Mouse (Mus musculus): ENCODE measurements around the gene Ralgapa2.

The Ralgapa2 gene

DNA sequence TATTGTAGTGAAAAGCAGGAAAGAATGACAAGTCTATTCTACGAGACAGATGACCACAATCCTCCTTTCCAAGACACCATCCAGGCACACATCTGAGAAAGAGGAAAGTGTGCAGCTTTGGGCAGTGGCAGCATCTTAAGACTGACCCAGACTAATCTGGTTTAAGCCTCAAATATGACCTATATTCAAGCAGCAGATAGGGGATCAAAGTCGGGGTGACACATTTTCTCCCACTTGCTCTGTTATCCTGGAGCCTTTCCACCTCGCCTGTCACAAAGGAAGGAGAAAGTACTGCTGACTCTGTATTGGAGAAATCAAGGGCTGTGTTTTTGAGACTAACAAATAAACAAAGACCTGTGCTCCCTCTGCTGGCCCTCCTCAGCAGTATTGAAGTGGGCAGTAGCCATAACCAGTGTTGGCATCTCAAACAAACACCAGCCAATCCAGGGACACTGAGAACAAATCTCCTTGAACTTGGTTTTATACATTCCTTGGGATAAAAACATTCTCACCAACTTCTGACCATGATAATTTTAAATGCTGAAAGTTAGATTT lies 255.7 kb downstream of the Ralgapa2 start:
- peak; percentile 33 for DNase-seq

DNA sequence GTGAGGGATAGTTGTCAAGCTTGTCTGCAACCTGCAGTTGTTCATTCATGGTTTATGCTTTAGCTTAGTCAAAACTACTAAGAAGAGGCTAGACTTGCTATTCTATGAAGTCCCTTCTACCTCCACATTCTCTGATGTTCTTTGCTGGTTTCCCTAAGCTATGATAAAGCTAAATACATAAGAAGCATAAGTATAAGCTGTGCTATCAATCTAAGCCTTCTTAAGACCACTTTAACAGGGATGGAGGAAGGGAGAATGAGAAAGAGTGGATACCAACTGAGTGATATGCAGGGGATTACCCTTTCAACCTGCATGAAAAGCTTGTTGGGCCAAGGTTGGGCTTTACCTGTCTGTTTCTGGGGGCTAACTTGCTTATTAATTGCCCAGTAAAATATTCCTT lies 256.5 kb downstream of the Ralgapa2 start:
- DNase-seq = no peak

DNA sequence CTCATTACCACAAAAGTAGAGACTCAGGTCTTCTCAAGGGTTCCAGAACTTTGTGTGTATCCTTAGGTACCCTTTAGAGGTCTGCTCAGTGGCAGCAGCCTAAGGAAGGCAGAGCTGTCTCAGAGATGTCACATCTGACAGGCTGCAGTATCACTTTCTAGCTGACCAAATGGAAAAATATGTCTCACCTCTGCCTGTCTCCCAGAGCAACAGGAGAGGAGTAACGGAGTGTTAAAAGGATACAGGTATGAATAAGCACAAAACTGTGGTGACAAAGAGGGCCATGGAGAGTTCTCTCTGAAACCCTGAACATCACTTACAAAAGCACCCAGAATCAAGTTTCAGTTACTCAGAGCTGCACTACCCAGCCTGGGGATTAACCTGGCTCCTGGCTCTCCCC lies 257.8 kb downstream of the Ralgapa2 start:
- DNase-seq = no peak

DNA sequence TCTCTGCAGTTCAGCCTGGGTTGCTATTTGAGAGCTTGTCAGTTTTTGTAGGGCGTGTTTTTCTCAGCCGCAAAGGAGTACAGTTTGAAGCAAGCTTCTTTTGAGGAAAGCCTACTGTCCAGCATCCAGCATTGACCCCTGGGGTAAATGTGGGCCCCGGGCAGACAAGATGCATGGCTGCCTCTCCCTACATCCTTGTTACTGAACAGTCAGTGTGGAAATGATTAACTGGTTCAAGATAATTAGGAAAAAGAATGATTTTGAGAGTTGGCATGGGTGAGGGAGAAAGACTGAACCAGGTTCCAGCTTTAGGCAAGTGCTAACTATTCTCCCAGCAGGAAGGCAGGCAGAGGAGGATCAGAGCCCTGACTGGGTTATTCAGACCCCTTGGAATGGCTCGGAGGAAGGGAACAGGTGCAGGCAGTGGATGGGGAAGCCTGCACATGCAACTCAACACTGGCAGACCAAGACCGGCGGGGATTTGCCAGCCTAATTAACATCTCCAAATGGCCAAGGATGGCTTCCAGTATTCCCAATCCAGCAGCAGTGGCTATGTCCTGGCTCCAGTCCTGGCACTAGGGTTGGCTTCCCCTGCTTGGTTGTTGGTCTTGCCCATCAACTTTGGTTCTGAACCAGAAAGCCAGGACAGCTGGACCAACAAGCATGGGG lies 261.8 kb downstream of the Ralgapa2 start:
- no peak for DNase-seq

DNA sequence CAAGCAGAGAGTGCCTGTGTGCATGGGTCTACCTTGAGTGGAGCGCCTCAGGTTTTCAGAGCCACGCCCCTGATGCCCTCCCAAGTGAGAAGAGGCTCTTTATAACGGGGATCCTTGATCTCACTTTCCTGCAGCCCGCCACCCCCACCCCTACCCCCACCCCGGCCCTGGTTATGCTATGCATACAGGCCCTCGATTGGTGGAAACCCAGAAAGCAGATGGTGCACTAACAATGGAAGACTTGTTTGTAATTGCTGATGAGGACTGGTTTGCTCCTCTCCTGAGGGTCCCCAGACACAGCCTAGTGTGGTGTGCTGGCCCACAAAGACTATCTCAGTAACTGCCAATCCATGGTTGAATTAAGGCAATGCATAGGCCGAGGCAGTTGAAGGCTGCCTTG lies 263.1 kb downstream of the Ralgapa2 start:
- no peak for DNase-seq

DNA sequence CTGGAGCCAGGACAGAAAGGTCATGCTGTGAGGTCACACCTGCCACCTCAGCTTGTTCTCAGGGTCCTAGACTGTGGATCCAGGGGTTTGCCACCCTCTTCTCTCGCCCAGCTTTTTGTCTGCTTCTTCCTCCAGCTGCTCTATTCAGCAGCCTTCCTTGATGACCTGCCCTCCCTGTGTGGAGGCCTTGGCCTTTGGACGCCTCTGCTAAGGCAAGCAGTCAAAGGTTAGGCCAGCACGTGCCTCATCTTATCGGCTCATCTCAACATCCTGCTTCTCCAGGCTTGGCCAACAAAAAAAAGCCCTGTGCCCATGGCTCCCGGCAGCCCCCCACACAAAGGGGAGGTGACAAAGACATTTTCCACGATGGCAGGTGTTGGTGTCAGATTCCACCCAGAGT lies 264.6 kb downstream of the Ralgapa2 start:
- DNase-seq = no peak

DNA sequence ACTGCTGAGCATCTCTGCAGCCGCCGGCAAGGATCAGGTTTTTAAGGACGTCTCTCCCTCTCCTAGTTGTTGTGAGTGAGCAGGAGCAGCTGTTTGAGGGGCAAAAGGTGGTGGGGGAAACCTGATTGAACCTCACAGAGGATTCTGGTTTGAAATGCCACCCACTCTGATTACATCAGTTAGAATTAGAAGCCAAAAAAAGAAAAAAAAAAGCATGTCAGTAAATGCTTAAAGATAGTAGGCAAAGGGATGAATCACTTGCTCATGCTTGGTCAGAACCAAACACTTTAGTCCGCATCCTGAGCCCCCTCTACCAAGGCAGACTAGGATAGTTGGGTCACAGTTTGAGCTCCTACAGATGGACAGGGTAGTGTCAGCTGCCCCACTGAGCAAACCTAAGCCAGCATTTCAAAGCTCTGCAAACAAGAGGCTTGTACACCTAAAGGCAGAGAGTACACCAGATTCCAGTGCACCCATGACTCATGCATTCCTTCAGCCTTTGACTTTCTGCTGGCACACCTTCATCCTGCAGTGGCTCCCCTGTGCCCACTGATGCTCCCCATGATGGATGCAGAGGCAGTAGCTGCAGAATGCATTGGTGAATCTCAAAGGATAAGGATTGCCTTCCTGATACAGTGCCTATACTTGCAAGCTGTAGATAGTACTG lies 265.6 kb downstream of the Ralgapa2 start:
- DNase-seq = no peak

DNA sequence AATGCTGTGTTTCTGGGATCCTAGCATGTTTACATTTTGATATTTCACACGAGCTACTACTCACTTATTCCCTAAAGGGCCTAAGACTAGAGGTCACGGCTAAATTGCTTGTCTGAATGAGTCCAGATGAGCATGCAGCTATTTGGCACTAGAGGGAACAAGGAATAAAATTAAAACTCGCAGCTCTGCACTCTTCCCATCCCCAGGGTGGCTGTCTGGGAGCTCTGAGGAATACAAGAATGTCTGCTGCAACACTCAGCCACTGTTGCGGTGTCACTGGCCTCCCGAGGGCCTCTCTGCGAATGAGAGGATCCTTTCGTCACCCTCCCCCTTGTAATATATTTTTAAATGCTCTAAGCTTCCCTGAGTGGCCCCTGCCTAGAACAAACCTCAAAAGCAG lies 266.7 kb downstream of the Ralgapa2 start:
- DNase-seq = no peak

DNA sequence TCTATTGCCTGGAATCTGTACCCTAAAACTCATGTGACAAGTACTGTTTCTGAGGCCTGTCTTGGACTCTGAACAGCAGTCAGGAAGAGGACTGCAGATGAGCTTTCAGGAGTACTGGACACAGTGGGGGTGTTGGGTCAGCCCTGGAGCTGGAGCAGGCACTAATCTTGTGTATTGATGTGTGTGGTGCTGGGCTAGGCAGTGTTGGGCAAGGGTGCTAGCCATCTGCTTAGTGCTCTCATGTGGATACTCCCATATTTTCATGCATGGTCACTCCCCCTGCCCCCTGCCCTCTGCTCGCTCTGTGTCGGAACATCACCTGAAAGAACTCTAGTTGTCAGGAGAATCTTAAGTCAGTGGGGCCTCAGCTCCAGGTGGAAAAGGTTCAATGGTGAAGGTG lies 268.1 kb downstream of the Ralgapa2 start:
- DNase-seq = no peak

DNA sequence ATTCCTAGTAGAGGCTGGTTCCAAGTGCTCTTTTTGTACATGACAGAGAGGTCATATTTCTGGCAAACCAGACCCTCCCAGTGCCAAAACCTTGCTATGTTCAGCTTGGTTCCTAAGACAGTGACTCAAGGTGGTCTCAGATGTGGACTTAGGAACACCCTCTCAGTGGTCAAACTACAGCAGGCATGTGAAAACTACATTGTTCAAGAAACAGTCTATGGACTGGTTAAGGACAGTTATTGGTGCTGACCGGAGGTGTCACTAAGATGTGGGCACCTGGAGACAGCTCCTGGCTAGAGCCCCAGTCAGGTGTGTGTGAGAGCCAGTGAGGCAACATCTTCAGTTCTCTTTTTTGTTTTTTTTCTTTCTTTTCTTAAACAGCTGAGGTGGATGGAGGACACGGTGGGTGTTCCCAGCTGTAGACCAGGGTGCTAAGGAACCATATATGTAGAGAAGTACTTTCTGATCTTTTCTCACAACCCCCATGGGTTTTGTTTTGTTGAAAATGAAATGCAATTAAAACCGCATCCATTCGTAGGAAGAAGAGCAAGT lies 272.9 kb downstream of the Ralgapa2 start:
- no peak for DNase-seq

DNA sequence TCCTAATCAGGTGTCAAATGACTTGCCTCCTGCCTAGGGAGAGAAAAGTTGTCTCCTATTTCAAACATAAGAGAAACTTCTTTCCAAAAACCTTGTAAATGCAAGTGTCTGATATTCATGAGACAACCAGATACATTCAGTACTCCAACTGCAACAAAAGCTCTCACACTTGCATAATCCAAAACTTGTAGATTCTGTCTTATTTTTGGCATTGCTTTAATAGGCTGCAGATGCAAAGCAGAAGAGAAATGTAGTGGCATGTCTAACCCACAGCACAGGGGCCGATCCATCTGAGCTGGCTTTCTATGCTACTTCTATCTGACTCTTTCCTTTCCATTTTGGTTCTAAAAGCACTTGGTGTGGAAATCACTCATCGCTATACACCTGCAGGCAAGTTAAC lies 280.7 kb downstream of the Ralgapa2 start:
- DNase-seq = no peak

DNA sequence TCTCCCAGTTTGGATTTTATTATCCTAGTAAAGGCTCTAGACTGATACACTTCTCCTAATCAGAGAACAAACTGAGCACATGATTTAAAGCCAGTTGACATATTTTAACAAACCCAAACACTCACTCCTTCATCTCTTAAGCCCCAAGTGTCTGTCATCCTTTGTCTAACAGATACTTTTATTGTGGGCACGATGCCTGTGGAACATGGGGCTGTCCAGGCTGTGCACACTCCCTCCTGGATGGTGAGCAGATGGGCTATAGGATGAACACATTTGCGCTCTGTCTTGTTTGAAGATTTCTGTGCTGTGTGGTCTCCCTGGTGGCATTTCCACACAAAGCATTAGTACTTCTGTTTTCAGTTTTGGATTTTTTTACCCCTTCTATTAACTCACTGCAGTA lies 283.7 kb downstream of the Ralgapa2 start:
- no peak for DNase-seq

DNA sequence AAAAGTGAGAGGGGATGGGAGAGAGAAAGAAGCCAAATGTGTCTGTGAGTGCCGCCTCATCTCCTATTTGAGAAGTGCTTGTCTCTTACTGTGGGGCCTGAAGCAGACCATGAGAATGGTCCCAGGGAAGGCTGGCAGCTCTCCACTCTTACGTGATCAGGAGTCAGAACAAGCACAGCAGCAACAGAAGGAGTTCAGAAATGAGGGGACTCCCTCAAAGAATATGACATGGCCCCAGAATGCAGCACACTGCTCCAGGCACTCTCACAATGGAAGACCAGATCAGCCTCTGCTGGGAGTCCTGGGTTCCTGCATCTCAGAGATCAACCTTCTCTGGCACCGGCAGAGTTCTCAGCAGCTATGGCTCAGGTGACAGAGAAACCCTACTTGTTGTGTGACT lies 284.5 kb downstream of the Ralgapa2 start:
- no peak for DNase-seq

DNA sequence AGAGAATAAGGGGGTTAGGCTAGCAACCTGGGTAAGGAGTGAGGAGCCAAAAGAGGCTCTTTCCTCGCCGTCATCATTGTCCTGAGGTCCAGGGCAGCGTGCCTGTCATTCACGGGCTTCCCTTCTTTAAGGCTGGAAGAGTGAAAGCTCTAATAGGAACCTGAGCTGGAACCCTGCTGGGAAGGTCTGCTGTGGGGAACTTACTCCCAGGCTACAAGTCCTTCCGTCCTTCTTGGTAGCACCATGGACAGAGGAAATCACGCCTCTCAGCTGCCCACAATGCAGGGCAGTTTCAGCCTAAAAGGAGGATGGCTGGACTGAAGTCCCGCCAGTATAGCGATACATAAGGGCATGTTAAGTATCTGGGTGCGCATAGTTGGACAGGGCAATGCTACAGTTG lies 285.7 kb downstream of the Ralgapa2 start:
- peak; percentile 82 for DNase-seq

DNA sequence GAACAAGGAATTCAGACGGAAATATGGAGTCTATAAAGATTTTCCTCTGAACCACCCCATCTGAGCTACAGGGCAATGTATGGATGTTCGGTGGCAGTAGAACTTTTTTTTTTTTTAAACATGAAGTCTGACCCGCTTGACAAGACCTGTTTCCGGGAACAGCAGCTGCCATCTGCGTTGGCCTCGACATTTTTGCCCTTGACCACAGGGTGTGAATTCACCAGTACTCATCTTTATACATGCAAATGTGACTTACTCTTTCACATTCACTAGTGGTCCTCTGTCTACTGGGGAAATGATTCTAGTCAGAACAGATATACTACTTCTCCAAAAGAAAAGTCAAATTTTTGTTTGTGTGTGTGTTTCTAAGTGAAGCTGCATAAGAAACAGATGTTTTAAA lies 286.3 kb downstream of the Ralgapa2 start:
- no peak for DNase-seq

DNA sequence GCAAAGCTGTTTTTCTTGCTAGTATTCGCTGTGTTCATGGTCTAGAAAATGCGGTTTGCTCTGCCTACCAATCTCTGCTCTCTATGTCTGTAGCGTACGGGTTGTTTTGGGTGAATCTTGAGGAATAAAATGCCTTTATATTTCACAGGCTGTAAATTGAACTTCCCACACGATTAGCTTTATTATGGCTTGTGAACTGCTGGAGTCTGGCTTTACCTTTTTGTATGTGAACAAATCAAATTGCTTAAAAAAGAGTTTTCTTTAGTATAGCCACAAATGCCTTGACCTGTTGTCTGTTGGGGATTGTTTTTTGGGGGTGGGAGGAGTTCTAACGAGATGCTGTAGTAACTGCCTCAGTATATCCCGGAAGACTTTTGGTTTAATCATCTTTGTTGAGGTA lies 288.0 kb downstream of the Ralgapa2 start:
- no peak for DNase-seq

DNA sequence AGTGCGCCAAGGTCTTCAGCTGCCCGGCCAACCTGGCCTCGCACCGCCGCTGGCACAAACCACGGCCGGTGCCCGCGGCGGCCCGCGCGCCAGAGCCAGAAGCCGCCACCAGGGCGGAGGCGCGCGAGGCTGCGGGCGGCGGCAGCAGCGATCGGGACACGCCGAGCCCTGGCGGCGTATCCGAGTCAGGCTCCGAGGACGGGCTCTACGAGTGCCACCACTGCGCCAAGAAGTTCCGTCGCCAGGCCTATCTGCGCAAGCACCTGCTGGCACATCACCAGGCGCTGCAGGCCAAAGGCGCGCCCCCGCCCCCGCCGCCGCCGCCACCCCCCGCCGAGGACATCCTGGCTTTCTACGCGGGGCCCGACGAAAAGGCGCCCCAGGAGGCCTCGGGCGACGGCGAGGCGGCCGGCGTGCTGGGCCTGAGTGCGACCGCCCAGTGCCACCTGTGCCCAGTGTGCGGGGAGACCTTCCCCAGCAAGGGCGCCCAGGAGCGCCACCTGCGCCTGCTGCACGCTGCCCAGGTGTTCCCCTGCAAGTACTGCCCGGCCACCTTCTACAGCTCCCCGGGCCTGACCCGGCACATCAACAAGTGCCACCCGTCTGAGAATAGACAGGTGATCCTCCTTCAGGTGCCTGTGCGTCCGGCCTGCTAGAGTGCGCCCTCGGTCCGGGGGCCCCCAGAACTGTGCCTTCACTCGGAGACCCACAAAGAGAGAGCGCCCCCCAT lies 288.8 kb downstream of the Ralgapa2 start:
- DNase-seq = peak; percentile 13

DNA sequence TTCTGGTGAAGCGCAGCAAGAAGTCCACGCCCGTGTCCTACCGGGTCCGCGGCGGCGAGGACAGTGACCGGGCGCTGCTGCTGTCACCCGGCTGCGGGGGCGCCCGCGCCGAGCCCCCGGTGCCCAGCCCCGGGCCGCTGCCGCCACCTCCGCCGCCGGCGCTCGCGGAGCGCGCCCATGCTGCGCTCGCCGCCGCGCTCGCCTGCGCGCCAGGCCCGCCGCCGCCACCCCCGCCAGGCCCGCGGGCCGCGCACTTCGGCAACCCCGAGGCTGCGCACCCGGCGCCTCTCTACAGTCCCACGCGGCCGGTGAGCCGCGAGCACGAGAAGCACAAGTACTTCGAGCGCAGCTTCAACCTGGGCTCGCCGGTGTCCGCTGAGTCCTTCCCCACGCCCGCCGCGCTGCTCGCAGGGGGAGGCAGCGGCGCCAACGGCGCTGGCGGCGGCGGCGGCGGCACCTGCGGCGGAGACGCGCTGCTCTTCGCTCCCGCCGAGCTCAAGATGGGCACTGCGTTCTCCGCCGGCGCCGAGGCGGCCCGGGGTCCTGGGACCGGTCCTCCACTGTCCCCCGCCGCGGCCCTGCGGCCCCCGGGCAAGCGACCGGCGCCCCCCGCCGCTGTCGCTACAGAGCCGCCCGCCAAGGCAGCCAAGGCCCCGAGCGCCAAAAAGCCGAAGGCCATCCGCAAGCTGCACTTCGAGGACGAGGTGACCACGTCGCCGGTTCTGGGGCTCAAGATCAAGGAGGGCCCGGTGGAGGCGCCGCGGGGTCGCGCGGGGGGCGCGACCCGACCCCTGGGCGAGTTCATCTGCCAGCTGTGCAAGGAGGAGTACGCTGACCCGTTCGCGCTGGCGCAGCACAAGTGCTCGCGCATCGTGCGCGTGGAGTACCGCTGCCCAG lies 289.6 kb downstream of the Ralgapa2 start:
- peak; percentile 12 for DNase-seq

DNA sequence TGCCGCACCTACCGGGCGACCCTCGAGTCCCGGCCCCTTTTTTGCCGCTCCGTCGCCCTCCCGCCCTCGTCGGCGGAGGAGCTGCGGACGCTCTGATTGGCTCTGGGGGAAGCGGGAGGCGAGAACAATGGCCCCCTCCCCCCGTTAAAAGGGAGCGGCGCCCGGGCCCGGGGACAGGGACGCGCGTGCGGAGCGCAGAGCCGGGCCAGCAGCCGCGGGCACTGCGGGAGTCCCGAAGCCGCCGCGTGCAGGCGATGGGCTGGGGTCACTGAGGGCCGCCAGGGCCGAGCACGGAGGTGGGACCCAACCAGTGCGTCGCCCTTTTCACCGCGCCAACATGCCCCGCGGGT lies 290.2 kb downstream of the Ralgapa2 start:
- peak; percentile 9 for DNase-seq

DNA sequence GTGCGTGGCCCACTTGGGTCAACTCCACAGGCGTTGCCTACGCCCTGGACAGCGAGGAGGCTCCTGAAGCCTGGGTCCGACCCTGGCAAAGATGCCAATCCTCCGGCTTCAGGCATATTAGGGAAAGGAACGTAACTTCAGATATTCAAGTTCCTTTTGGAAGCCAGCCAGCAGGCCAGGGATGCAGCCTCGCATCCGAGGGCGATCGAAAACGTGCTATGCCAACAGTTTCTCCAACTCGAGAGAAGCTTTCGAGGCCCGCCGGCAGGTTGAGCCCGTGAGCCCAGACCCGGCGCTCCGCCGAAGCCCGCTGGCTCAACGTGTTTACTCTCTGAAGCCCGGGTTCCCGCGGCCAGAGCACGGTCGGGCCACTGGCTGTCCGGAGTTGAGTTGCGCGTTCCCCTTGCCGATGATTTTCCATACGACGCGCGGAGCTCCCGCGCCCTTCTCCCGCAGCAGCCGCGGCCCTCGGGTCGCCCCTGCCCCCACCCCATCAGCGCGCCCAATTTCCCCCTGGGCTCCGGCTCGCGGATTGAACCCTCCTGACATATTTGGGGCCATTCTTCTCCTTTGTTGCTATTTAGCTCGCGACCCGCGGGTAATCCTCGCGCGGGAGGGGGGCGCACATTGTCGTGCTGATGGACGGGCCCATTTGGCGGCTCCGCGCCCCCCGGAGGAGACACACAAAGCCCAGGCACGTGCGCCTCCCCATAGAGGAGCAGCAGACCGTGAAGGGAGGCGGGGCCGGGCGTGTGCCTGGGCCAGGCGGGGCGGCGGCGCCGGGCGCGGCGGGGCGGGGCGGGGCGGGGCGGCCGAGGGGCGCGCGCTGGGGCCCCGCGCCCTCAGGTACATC lies 290.8 kb downstream of the Ralgapa2 start, which contains the start of gene Insm1:
Insm1 (plus strand) TSS at position 846 of the 853 bp plus-strand sequence.
- DNase-seq = peak; percentile 55

DNA sequence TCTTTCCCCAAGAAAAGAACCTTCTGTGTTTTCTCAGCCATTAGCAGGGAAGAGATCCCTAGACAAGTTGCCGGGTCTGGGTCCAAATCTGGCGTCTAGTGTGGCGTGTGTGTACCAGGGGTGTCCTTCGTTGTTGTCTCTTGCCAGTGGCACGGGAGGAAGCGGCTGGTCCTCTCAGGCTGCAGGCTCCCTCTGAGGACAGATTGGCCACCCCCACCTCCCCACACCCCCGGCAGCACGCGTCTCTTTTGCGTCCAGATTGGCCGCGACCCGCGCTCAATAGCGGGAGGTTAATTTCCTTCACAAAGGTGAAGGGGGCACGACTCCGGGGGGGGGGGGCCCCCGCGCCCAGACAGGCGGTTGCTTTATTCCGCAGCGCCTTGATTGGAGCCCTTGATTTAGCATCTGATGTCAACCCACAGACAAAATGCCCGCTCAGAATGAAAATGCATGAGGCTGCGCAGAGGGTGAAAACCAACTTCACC lies 291.5 kb downstream of the Ralgapa2 start:
- DNase-seq = peak; percentile 9

Measured in kidney, postnatal 10 days (tissue).